In genomic region chr19:45607479-45607878, GRCm38 (mm10) we compare ENCODE assay signal across 15 mouse cellular contexts. TPM values are rescaled to one million over a fixed set of nuclear protein-coding genes. Genes with fewer than 3 reads are reported as not detected.
DNase-seq lines count a peak whose midpoint lies in the region; ATAC-seq and TF ChIP-seq lines count a peak whose summit lies in the region.
"Had no signal": no experiment of that assay in that cellular context is flagged by ENCODE, and none has a peak within 500 bp of the region (broad histone marks: within the 10 kb centered on the region; RNA-seq: fewer than 3 reads in every experiment).

No protein-coding gene starts in this region.

- no peak for ATAC-seq in midbrain, embryonic 16.5 days
- no peak for ATAC-seq in hindbrain, postnatal 0 days
- ATAC-seq: intestine, embryonic 15.5 days had no signal

- TF ChIP-seq CTCF in hindbrain, postnatal 0 days (IDR thresholded peaks at IDR 0.05; ENCODE audit: low read depth): no peak
- no peak for TF ChIP-seq CTCF in thymus, adult 2 months (IDR thresholded peaks at IDR 0.05; ENCODE audit: borderline replicate concordance, control insufficient read depth, extremely low read depth, insufficient read depth, low read length, poor library complexity)

- no peaks in the 10 kb centered on the region for H3K9me3 ChIP-seq in midbrain, embryonic 10.5 days (replicated peaks)
- no peaks in the 10 kb centered on the region for H3K9me3 ChIP-seq in midbrain, embryonic 16.5 days (replicated peaks; ENCODE audit: control insufficient read depth, low read length, poor library complexity, severe bottlenecking)
- no peaks in the 10 kb centered on the region for H3K9me3 ChIP-seq in forebrain, embryonic 10.5 days
- no peaks in the 10 kb centered on the region for H3K9me3 ChIP-seq in hindbrain, postnatal 0 days (ENCODE audit: low read length)
- H3K9me3 ChIP-seq: intestine, embryonic 15.5 days had no signal

- H3K4me3 ChIP-seq in midbrain, embryonic 10.5 days: no peak overlapping the region
- no peak overlapping the region for H3K4me3 ChIP-seq in midbrain, embryonic 16.5 days (ENCODE audit: low read depth, low read length)
- H3K4me3 ChIP-seq in forebrain, embryonic 10.5 days: peak overlapping the region; percentile 11; the same call in 1 of the 2 replicates
- no peak overlapping the region for H3K4me3 ChIP-seq in hindbrain, postnatal 0 days (ENCODE audit: low read length)
- H3K4me3 ChIP-seq in thymus, adult 2 months (ENCODE audit: control insufficient read depth, insufficient read depth, low read length): no peak overlapping the region
- H3K4me3 ChIP-seq: intestine, embryonic 15.5 days had no signal

- no peak overlapping the region for H3K9ac ChIP-seq in midbrain, embryonic 16.5 days (ENCODE audit: low read depth, low read length)
- no peak overlapping the region for H3K9ac ChIP-seq in hindbrain, postnatal 0 days (replicated peaks; ENCODE audit: low read length)
- H3K9ac ChIP-seq: intestine, embryonic 15.5 days; lung, embryonic 14.5 days had no signal

- 20% methylated on average over 7 of the region's 7 CpGs for WGBS in midbrain, embryonic 10.5 days
- 14% methylated on average over 7 of the region's 7 CpGs for WGBS in midbrain, embryonic 16.5 days
- WGBS in forebrain, embryonic 10.5 days: 12% methylated on average over 7 of the region's 7 CpGs
- 29% methylated on average over 7 of the region's 7 CpGs for WGBS in hindbrain, postnatal 0 days
- WGBS in thymus, adult 2 months: 97% methylated on average over 7 of the region's 7 CpGs

- H3K36me3 ChIP-seq in midbrain, embryonic 10.5 days: no peaks in the 10 kb centered on the region
- H3K36me3 ChIP-seq in midbrain, embryonic 16.5 days (ENCODE audit: control insufficient read depth, insufficient read depth, low read length): peaks cover 4% of the 10 kb centered on the region; the same call in 1 of the 2 replicates
- no peaks in the 10 kb centered on the region for H3K36me3 ChIP-seq in forebrain, embryonic 10.5 days (replicated peaks)
- no peaks in the 10 kb centered on the region for H3K36me3 ChIP-seq in hindbrain, postnatal 0 days (ENCODE audit: insufficient read depth, low read length)
- H3K36me3 ChIP-seq in thymus, adult 2 months (ENCODE audit: control insufficient read depth, insufficient read depth, low read length): no peaks in the 10 kb centered on the region

- DNase-seq in midbrain, embryonic 10.5 days (ENCODE audit: low spot score): no peak
- peak; percentile 61 for DNase-seq in forebrain, embryonic 10.5 days (ENCODE audit: extremely low spot score, low spot score)
- peak; percentile 14 for DNase-seq in hindbrain, postnatal 0 days (ENCODE audit: low spot score)
- peak; percentile 54 for DNase-seq in retina, postnatal 1 day
- no peak for DNase-seq in kidney, postnatal 25 days
- no peak for DNase-seq in frontal cortex, postnatal 25 days (ENCODE audit: low spot score in 2 of 2)
- DNase-seq in thymus, adult 2 months: no peak
- DNase-seq: adrenal gland, postnatal 10 days; heart, postnatal 10 days; kidney, postnatal 14 days; liver; lung, embryonic 14.5 days; spleen, adult 18-20 months had no signal

- no peak for TF ChIP-seq POLR2A in thymus, adult 2 months (IDR thresholded peaks at IDR 0.05; ENCODE audit: control insufficient read depth, extremely low read depth, insufficient read depth, low read length, poor library complexity)

- H3K4me1 ChIP-seq in midbrain, embryonic 10.5 days: peaks cover 31% of the 10 kb centered on the region
- H3K4me1 ChIP-seq in midbrain, embryonic 16.5 days (ENCODE audit: control insufficient read depth, insufficient read depth, low read length): no peaks in the 10 kb centered on the region
- H3K4me1 ChIP-seq in forebrain, embryonic 10.5 days: peaks cover 36% of the 10 kb centered on the region
- no peaks in the 10 kb centered on the region for H3K4me1 ChIP-seq in hindbrain, postnatal 0 days (ENCODE audit: insufficient read depth, low read length)
- peaks cover 7% of the 10 kb centered on the region for H3K4me1 ChIP-seq in thymus, adult 2 months (replicated peaks; ENCODE audit: control insufficient read depth, insufficient read depth, low read length)
- H3K4me1 ChIP-seq: intestine, embryonic 15.5 days had no signal

- peaks cover 96% of the 10 kb centered on the region for H3K27me3 ChIP-seq in midbrain, embryonic 10.5 days (ENCODE audit: low read depth, poor library complexity, severe bottlenecking)
- H3K27me3 ChIP-seq in midbrain, embryonic 16.5 days (ENCODE audit: control insufficient read depth, insufficient read depth, low read depth, low read length): no peaks in the 10 kb centered on the region
- H3K27me3 ChIP-seq in forebrain, embryonic 10.5 days (ENCODE audit: poor library complexity, severe bottlenecking): peaks cover 100% of the 10 kb centered on the region
- H3K27me3 ChIP-seq in hindbrain, postnatal 0 days (ENCODE audit: insufficient read depth, low read length): no peaks in the 10 kb centered on the region
- no peaks in the 10 kb centered on the region for H3K27me3 ChIP-seq in thymus, adult 2 months (ENCODE audit: control insufficient read depth, insufficient read depth, low read length)
- H3K27me3 ChIP-seq: intestine, embryonic 15.5 days had no signal

- no peak overlapping the region for H3K4me2 ChIP-seq in midbrain, embryonic 16.5 days (ENCODE audit: low read length)
- H3K4me2 ChIP-seq in hindbrain, postnatal 0 days (ENCODE audit: low read depth, low read length): no peak overlapping the region
- H3K4me2 ChIP-seq: intestine, embryonic 15.5 days; lung, embryonic 14.5 days had no signal

- peak overlapping the region; percentile 75 for H3K27ac ChIP-seq in midbrain, embryonic 10.5 days (replicated peaks)
- no peak overlapping the region for H3K27ac ChIP-seq in midbrain, embryonic 16.5 days (ENCODE audit: low read length)
- peak overlapping the region; percentile 78 for H3K27ac ChIP-seq in forebrain, embryonic 10.5 days
- no peak overlapping the region for H3K27ac ChIP-seq in hindbrain, postnatal 0 days
- no peak overlapping the region for H3K27ac ChIP-seq in thymus, adult 2 months (ENCODE audit: control insufficient read depth, insufficient read depth, low read length)
- H3K27ac ChIP-seq: intestine, embryonic 15.5 days had no signal

RNA-seq across cellular contexts. Expression of gene Gm17018, which starts 47.1 kb away (rescaled TPM):
- 47.2 and 47.9 TPM in 2 replicates for polyA plus RNA-seq in midbrain, embryonic 10.5 days (2016; fragmentation: Nextera tagmentation; extraction: Ambion mirVana)
- 66.9 and 75.8 TPM in 2 replicates for polyA plus RNA-seq in midbrain, embryonic 16.5 days (2015; fragmentation: Nextera tagmentation; extraction: Ambion mirVana)
- polyA plus RNA-seq in forebrain, embryonic 10.5 days (2016; fragmentation: Nextera tagmentation; extraction: Ambion mirVana): 52.1 and 53.5 TPM in 2 replicates
- 20.9 and 23.0 TPM in 2 replicates for total RNA-seq in hindbrain, postnatal 0 days (2014; rRNA removed)
- polyA plus RNA-seq in hindbrain, postnatal 0 days (2015; fragmentation: Nextera tagmentation; extraction: Ambion mirVana): 86.4 and 90.7 TPM in 2 replicates
- polyA plus RNA-seq in thymus, adult 2 months (2012; rRNA removed): 11.9 and 14.6 TPM in 2 replicates

RNA-seq across cellular contexts. Expression of gene Poll, which starts 47.1 kb away (rescaled TPM):
- polyA plus RNA-seq in midbrain, embryonic 10.5 days (2016; fragmentation: Nextera tagmentation; extraction: Ambion mirVana): 22.3 and 23.0 TPM in 2 replicates
- 12.7 and 13.3 TPM in 2 replicates for polyA plus RNA-seq in midbrain, embryonic 16.5 days (2015; fragmentation: Nextera tagmentation; extraction: Ambion mirVana)
- 25.7 and 26.6 TPM in 2 replicates for polyA plus RNA-seq in forebrain, embryonic 10.5 days (2016; fragmentation: Nextera tagmentation; extraction: Ambion mirVana)
- 17.0 and 17.3 TPM in 2 replicates for total RNA-seq in hindbrain, postnatal 0 days (2014; rRNA removed)
- 11.0 and 11.1 TPM in 2 replicates for polyA plus RNA-seq in hindbrain, postnatal 0 days (2015; fragmentation: Nextera tagmentation; extraction: Ambion mirVana)
- 6.7 and 6.8 TPM in 2 replicates for polyA plus RNA-seq in thymus, adult 2 months (2012; rRNA removed)

RNA-seq across cellular contexts. Expression of gene Fbxw4, which starts 52.6 kb away (rescaled TPM):
- polyA plus RNA-seq in midbrain, embryonic 10.5 days (2016; fragmentation: Nextera tagmentation; extraction: Ambion mirVana): 3.3 and 3.9 TPM in 2 replicates
- 4.2 and 5.6 TPM in 2 replicates for polyA plus RNA-seq in midbrain, embryonic 16.5 days (2015; fragmentation: Nextera tagmentation; extraction: Ambion mirVana)
- 4.2 and 4.4 TPM in 2 replicates for polyA plus RNA-seq in forebrain, embryonic 10.5 days (2016; fragmentation: Nextera tagmentation; extraction: Ambion mirVana)
- 65.3 and 77.0 TPM in 2 replicates for total RNA-seq in hindbrain, postnatal 0 days (2014; rRNA removed)
- polyA plus RNA-seq in hindbrain, postnatal 0 days (2015; fragmentation: Nextera tagmentation; extraction: Ambion mirVana): 5.3 and 5.4 TPM in 2 replicates
- polyA plus RNA-seq in thymus, adult 2 months (2012; rRNA removed): 135 and 145 TPM in 2 replicates

Comparison
In these comparisons a context has a peak if more than half of its experiments do, and no peak if none do; other contexts are left out.
1. H3K27ac ChIP-seq: peak in midbrain, embryonic 10.5 days (single experiment) and forebrain, embryonic 10.5 days (single experiment); none in midbrain, embryonic 16.5 days (single experiment), hindbrain, postnatal 0 days (single experiment) and thymus, adult 2 months (single experiment).
2. DNase-seq: peak in forebrain, embryonic 10.5 days (single experiment), hindbrain, postnatal 0 days (single experiment) and retina, postnatal 1 day (single experiment); none in midbrain, embryonic 10.5 days (single experiment), kidney, postnatal 25 days (0 of 2), frontal cortex, postnatal 25 days (0 of 2) and thymus, adult 2 months (single experiment).
3. RNA of gene Fbxw4, which starts 52.6 kb away (polyA plus RNA-seq): 135 to 145 TPM in thymus, adult 2 months; 4.2 to 5.6 TPM in midbrain, embryonic 16.5 days, 5.3 to 5.4 TPM in hindbrain, postnatal 0 days, 4.2 to 4.4 TPM in forebrain, embryonic 10.5 days and 3.3 to 3.9 TPM in midbrain, embryonic 10.5 days; every median in the first group is over 10 times any median in the second.